Mouse (Mus musculus): ENCODE measurements around the gene 9930104L06Rik. TPM values are rescaled to one million over a fixed set of nuclear protein-coding genes. Genes with fewer than 3 reads are reported as not detected.
"Not testable (repeated sequence)": the region's sequence is repeated elsewhere in the genome, so short reads cannot be mapped to it uniquely, and the experiment has no call there.

Gene 9930104L06Rik
- total RNA-seq (2021), result 10 to 100 TPM in 1 of 2 experiments, 1 to 10 TPM in 1; 9.8 to 17.9 TPM
- long read RNA-seq, experiment 1, partial matches to known transcripts, result 2 of 12 reads
- long read RNA-seq, experiment 1, other reads (novel, unspliced or antisense), result 7 of 12 reads
- long read RNA-seq, experiment 2, partial matches to known transcripts, result 0 of 2 reads
- long read RNA-seq, experiment 2, other reads (novel, unspliced or antisense), result 2 of 2 reads

GRCm38 (mm10) chr4:124936613-124937471 lies at the start of gene 9930104L06Rik:
Gene 9930104L06Rik (plus strand): TSS chr4:124937048.
- DNase-seq, result peak; percentile 91 to 94

DNA sequence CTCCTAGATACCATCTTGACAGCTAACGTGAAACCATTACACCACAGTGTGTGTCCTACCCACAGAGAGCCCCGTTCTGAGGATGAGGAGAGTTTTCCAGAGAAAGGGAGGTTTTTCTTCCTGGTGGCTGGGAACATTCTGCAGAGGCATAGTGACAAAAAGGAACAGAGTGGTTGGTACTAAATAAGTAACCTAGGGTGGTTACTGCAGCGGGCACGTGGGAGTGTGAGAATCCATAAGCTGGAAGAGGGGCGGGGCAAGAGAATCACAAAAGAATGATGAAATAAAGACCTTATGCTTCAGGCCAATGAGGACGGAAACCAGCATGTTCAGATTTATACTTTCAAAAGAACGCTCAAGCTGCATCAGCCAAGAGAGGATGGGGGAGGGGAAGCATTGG lies 48.1 kb upstream of the 9930104L06Rik start:
- DNase-seq, result no peak

DNA sequence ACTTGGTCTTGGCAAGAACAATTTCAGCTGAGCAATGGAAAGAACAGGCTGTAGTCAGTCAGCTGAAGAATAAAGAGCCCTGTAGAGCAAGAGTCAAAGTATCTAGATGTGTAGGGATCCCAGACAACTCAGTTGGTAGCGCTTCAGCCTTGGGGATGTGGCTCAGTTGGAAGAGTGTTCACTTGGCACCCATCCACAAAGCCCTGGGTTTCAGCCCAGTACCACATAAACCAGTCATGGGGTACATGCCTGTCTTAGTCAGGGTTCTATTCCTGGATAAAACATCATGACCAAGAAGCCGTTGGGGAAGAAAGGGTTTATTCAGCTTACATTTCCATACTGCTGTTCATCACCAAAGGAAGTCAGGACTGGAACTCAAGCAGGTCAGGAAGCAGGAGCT lies 46.9 kb upstream of the 9930104L06Rik start:
- no peak for DNase-seq

DNA sequence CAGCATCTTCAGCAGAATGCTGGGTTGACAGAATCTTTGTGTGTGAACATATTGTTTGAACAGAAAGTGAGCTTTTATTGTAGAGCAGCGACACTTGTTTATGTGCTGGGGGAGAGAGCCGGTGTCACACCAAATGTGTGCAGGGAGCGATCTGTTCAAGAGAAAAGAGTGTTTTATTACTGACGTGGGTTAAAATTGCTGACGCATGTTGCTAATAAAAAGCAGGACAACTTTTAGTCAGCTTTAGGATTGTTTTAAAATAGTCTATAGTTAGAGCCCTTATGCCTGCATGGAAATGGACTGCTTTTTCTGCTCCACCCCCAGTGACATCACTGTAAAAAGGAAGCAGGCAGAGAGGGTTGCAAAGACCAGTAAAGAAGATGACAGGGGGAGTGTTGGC lies 46.0 kb upstream of the 9930104L06Rik start:
- DNase-seq, result no peak

- no peak for DNase-seq
Measured at GRCm38 (mm10) chr4:124893769-124894168, 43.1 kb upstream of the 9930104L06Rik start.

GRCm38 (mm10) chr4:124894508-124895428 lies 42.1 kb upstream of the 9930104L06Rik start:
- DNase-seq, result peak; percentile 28 to 48

DNA sequence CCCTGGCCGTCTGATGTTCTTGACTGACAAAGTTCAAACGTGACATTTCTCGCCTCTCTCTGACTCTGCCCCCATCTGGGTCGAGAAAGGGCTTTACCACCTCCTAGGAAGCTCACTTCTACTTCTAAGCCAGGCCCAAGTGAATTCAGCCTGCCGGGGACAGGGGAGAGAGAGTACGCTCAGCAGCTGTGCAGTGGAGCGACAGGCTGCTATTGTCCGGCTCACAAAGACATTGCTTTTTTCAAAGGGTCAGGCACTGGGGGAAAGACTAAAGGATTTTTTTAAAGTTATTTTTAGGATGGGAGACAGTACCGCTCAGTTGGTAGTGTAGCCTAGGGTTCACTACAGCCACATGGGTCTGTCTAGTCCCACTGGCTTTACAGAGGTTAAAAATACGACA lies 38.4 kb upstream of the 9930104L06Rik start:
- no peak for DNase-seq

DNA sequence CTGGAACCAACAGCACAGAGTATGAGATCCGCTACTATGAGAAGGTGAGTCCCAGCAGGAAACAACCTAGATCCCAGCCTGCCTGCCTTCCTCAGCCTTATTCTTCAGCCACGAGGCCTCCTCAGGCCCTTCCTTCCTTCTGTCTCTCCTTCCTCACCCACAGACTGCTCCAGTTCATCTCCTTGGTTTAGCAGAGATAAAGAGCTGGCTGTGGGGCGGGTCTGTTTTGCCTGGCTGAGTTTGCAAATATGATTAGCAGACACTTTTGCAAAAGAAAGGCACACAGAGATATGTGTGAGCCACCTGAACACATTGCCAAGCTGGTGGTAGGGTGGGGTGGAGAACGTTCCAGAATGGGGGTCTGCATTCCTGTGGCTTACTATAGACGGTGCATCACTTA lies 36.9 kb upstream of the 9930104L06Rik start:
- DNase-seq, result no peak

DNA sequence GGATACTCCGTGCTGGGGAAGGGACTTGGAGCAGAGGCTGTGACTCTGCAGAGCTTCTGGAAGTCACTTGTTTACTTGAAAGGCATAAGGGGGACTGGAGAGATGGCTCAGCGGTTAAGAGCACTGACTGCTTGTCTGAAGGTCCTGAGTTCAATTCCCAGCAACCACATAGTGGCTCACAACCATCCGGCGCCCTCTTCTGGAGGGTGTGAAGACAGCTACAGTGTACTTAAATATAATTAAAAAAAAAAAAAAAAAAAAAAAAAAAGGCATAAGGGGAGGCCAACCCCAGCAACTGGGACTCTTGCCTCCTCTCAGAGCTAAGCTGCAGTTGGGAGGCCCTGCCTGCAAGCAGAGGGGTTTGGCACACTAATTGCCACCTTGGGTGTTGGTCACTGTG lies 31.4 kb upstream of the 9930104L06Rik start:
- DNase-seq, result peak in 1 of 2 experiments; percentile 7

DNA sequence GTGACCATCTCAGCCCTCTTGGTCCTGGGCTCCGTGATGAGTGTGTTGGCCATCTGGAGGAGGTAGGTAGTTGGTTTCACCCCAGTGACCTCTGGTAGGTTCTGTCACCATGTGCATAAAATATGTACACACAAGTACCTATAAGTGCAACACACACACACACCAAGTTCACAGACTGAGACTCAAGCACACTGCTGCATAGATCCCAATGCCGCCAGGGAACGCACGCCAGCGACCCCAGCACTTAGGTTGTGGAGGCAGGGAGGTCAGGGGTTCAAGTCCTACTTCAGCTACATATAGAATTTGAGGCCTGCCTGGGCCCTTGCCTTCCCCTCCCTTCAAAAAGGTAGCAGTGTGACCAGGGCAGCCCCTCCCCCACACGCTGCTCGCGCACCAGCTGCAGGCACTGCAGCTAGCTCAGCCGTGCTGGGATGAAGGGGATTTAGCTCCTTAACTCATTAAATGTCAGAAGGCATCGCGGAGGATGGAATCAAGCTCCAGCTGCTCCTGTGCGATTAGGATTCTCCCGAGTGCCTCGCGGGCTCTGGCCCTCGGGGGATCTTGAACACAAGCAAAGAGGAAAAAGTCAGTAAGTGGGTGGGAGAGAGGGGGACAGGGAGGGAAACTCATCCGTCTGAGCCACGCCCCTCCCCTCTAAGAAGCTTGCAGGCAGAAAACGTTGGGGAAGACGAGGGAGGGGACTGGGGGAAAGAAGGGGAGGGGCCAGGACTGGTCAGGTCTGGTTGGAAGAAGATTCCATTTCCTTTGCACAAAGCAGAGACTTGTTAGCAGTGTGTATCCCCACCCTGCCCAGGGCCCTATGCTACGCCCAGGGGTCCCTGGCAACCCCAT lies 30.7 kb upstream of the 9930104L06Rik start:
- peak in 1 of 2 experiments; percentile 40 for DNase-seq

- no peak for DNase-seq
Measured at GRCm38 (mm10) chr4:124928102-124928501, 8.7 kb upstream of the 9930104L06Rik start.

DNA sequence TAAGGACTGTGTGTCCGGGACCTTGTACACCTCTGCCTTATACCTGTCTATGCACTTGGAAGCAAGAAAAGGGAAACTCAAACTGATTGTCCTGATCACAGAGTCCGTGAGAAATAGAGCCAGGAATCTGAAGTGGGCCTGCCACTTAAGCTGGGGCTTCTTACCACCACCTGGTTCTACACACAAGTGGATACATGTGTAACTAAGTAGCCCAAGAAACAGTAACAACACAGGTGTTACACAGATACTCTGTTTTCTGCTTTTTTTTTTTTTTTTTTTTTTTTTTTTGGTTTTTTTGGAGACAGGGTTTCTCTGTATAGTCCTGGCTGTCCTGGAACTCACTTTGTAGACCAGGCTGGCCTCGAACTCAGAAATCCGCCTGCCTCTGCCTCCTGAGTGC lies 2.4 kb downstream of the 9930104L06Rik start, which contains the start of gene Cdca8:
TSS of gene Cdca8 (minus strand) at position 101 of the 400 bp plus-strand sequence.
- not testable (repeated sequence) for DNase-seq

GRCm38 (mm10) chr4:124943022-124943421 lies 6.2 kb downstream of the 9930104L06Rik start:
- peak; percentile 81 to 84 for DNase-seq

DNA sequence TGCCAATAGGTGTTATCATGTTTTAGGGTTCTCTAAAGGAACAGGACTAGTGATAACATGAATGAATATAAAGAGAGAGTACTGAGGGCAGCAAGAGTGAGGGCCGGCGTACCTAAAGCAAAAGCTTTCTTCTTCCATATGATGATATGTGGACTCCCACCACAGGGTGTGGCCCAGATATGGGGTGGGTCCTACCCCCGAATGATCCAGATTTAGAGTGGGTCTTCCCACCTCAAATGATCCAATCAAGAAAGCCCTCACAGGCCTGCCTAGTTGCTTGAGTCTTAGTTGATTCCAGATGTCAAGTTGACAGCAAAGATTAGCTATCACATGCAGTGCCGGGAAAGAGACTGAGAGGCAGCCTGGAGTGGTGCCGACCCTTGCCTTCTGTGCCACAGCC lies 6.9 kb downstream of the 9930104L06Rik start:
- DNase-seq, result no peak

- no peak for DNase-seq
Measured at GRCm38 (mm10) chr4:124944961-124945360, 8.1 kb downstream of the 9930104L06Rik start.

DNA sequence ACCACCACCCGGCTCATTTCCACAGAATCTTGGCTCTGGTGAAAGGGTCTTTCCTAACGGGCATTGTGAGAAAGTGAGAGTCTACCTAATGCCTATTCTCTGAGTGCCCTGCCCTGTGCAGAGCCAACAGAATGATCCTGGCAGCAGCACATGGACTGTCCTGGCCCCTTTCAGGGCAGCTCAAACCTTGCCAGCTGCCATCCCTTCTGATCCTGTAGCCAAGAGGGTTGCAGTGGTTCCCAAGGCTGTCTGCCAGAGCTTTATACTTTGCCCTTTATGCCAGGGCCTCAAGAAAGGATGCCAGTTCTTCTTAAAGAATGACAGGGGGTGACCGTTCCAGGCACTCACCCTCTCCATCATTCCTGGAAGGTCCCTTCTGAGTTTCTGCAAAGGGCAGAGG lies 12.6 kb downstream of the 9930104L06Rik start:
- DNase-seq, result peak; percentile 28 to 41

DNA sequence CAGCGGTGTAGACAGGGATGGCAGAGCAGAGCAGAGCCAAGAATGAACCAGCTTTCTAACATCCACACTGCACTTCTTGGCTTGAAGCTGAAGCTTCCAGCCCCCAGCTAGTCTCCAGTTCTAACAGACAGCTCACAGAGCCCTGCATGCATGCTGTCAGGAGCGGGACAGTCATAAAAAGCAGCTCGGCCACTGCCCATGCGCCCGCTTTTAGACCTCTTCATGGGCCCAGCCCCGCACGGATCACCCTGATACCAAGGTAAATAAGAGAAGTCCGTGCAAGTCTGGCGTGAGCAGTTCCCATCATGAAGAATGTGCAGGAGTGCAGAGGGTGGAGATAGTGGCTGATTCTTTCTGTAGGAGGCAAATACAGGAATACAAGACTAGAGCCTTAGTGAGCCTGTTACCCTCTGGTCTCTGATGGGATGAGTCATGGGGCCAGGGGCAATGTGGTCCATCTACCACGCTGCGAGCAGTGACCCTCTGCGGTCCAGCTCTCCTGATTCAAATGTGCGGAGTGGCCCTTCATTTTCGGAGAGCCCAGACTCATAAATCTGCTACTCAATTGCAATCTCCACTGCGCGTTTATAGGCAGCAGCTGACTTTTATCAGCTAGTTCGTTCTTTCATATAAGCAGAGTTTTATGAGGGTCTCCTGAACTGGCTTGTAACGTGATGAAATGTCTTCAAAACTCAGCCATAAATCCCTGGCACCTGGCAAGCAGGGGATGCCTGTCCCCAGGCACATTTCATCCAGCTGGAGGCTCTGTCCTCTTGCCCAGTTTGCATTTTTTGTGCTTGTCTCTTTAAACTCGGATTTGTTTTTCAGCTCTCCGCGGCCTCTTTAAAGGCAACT lies 13.6 kb downstream of the 9930104L06Rik start:
- DNase-seq, result no peak

DNA sequence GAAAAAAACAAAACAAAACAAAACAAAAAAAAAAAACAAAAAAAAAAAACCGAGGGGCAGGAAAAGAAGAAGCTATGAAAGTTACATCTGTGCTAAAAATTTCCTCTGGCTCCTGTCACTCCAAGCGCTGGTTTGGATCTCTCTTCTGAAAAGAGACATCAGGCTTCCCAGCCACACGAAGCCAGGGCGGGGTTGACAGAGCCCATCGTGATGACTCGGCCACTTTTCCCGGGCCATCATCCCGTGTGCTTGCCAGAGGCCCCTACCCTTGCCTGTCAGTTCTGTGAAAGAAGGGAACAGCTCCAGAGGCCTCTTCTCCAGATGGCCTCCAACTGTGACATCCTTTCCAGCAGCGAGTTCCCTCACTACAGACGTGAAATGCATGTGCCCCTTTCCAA lies 14.2 kb downstream of the 9930104L06Rik start:
- no peak for DNase-seq

DNA sequence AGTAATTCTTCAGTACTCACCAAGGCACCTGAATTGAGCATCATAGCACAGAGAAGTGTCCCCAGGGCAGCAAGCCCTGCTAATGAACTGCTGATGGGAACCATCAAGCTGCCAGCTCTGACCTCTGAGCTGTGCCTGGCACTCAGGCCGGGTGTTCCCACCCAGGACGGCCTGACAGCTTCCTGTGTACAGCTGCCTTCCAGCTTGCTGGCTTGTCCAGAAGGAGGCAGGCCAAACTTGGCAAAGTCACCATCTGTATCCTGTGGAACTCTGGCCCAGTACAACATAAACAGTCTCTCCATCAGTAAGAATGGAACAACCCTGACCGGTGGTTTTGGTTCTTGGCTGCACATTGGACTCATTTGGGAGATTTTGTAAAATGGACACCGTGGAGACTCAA lies 16.7 kb downstream of the 9930104L06Rik start:
- DNase-seq, result no peak

DNA sequence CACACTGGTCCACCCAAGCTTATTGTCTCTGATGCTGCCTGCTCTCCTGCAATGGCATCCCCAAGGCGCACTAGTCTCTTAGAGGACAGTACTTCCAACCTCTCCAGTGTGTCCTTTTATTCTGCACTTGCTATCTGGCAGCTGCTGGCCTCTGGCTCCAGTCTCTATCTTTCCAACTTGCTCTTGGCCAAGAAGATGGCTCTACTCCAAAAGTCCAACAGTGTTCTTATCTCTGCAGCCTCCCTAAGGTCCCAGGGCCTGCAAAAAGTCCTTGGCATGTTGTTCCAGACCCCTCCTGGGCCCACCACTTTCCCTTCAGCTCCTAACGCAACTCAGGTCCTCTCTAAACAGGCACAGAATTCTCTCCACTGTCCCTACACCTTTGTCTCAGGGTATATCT lies 20.4 kb downstream of the 9930104L06Rik start:
- DNase-seq, result peak in 1 of 2 experiments; percentile 9
